Mouse (Mus musculus): ENCODE data around the gene Usp30.

- TF ChIP-seq CTCF (conservative IDR thresholded peaks at IDR 0.05; ENCODE audit: low read length) (no peak), POU5F1 (IDR thresholded peaks at IDR 0.05; ENCODE audit: borderline replicate concordance, low read length) (no peak), NANOG (IDR thresholded peaks at IDR 0.05; ENCODE audit: borderline replicate concordance, low read length) (no peak)
Measured at GRCm38 (mm10) chr5:114067543-114067942, 2.3 kb downstream of the Usp30 start.
